ENCODE assay signal across 17 mouse cellular contexts in genomic region chr4:98236006-98236783, GRCm38 (mm10).
DNase-seq lines count a peak whose midpoint lies in the region; ATAC-seq and TF ChIP-seq lines count a peak whose summit lies in the region.
"Had no signal": no experiment of that assay in that cellular context is flagged by ENCODE, and none has a peak within 500 bp of the region (broad histone marks: within the 10 kb centered on the region; RNA-seq: fewer than 3 reads in every experiment).

No protein-coding gene starts in this region.

- peaks cover 19% of the 10 kb centered on the region for H3K4me1 ChIP-seq in limb, embryonic 10.5 days
- H3K4me1 ChIP-seq in lung, postnatal 0 days (ENCODE audit: insufficient read depth, low read depth, low read length) = no peaks in the 10 kb centered on the region
- H3K4me1 ChIP-seq in kidney, embryonic 15.5 days = no peaks in the 10 kb centered on the region
- H3K4me1 ChIP-seq: hindbrain, embryonic 12.5 days had no signal

- no peak for TF ChIP-seq CTCF in lung, postnatal 0 days (IDR thresholded peaks at IDR 0.05)

- no peak overlapping the region for H3K9ac ChIP-seq in lung, postnatal 0 days (replicated peaks; ENCODE audit: low read depth)
- H3K9ac ChIP-seq in kidney, embryonic 15.5 days = no peak overlapping the region
- H3K9ac ChIP-seq: heart, embryonic 12.5 days; hindbrain, embryonic 12.5 days had no signal

- no peaks in the 10 kb centered on the region for H3K9me3 ChIP-seq in limb, embryonic 10.5 days (replicated peaks)
- H3K9me3 ChIP-seq in lung, postnatal 0 days (ENCODE audit: low read length) = no peaks in the 10 kb centered on the region
- no peaks in the 10 kb centered on the region for H3K9me3 ChIP-seq in kidney, embryonic 15.5 days (replicated peaks)
- H3K9me3 ChIP-seq: hindbrain, embryonic 12.5 days had no signal

- peak; percentile 62 to 80 for DNase-seq in lung, adult 18-20 months
- no peak for DNase-seq in lung, postnatal 14 days
- DNase-seq in limb, embryonic 10.5 days (ENCODE audit: low spot score) = no peak
- peak; percentile 90 for DNase-seq in lung, postnatal 0 days (ENCODE audit: low spot score)
- DNase-seq in MN1 (ENCODE audit: low spot score) = no peak
- DNase-seq: cerebellum, adult 11-12 months; embryo, embryonic 11 days; gastrocnemius, postnatal 25 days; kidney, adult 8-10 months; right cerebral cortex, adult 18-20 months; thymus, adult 18-20 months had no signal

- H3K4me3 ChIP-seq in limb, embryonic 10.5 days = no peak overlapping the region
- no peak overlapping the region for H3K4me3 ChIP-seq in lung, postnatal 0 days (ENCODE audit: low read depth, low read length)
- no peak overlapping the region for H3K4me3 ChIP-seq in kidney, embryonic 15.5 days (replicated peaks)
- H3K4me3 ChIP-seq: heart, embryonic 12.5 days; hindbrain, embryonic 12.5 days had no signal

- WGBS in limb, embryonic 10.5 days = 85% methylated on average over 12 of the region's 12 CpGs
- 40% methylated on average over 12 of the region's 12 CpGs for WGBS in lung, postnatal 0 days
- 72% methylated on average over 12 of the region's 12 CpGs for WGBS in kidney, embryonic 15.5 days

- peak; percentile 88 for TF ChIP-seq EP300 in lung, postnatal 0 days (IDR thresholded peaks at IDR 0.05)

- 0 out of 2 replicates have a peak, but pooled peaks cover 4% of the 10 kb centered on the region for H3K36me3 ChIP-seq in limb, embryonic 10.5 days
- no peaks in the 10 kb centered on the region for H3K36me3 ChIP-seq in lung, postnatal 0 days (ENCODE audit: insufficient read depth, low read length)
- H3K36me3 ChIP-seq in kidney, embryonic 15.5 days = no peaks in the 10 kb centered on the region
- H3K36me3 ChIP-seq: heart, embryonic 12.5 days; hindbrain, embryonic 12.5 days had no signal

- H3K27me3 ChIP-seq in limb, embryonic 10.5 days (ENCODE audit: low read depth, poor library complexity, severe bottlenecking) = no peaks in the 10 kb centered on the region
- H3K27me3 ChIP-seq in lung, postnatal 0 days (replicated peaks; ENCODE audit: insufficient read depth, low read length) = no peaks in the 10 kb centered on the region
- no peaks in the 10 kb centered on the region for H3K27me3 ChIP-seq in kidney, embryonic 15.5 days
- H3K27me3 ChIP-seq: heart, embryonic 12.5 days; hindbrain, embryonic 12.5 days; Patski had no signal

- H3K4me2 ChIP-seq in lung, postnatal 0 days (replicated peaks; ENCODE audit: low read depth, low read length) = 0 out of 2 replicates have a peak overlapping the region, but pooled peaks have one; percentile 25
- no peak overlapping the region for H3K4me2 ChIP-seq in kidney, embryonic 15.5 days
- H3K4me2 ChIP-seq: heart, embryonic 12.5 days; hindbrain, embryonic 12.5 days had no signal

- ATAC-seq in lung, postnatal 0 days = peak; percentile 86
- ATAC-seq in kidney, embryonic 15.5 days (replicated peaks; ENCODE audit: low FRiP score) = no peak
- no peak for ATAC-seq in megakaryocyte, adult 5-6 weeks (ENCODE audit: poor library complexity, severe bottlenecking)
- ATAC-seq: Patski had no signal

- H3K27ac ChIP-seq in limb, embryonic 10.5 days = peak overlapping the region; percentile 21; the same call in 1 of the 2 replicates
- peak overlapping the region; percentile 80 for H3K27ac ChIP-seq in lung, postnatal 0 days (ENCODE audit: low read length)
- H3K27ac ChIP-seq in kidney, embryonic 15.5 days = no peak overlapping the region
- H3K27ac ChIP-seq: hindbrain, embryonic 12.5 days; macrophage had no signal

Comparison
In these comparisons a context has a peak if more than half of its experiments do, and no peak if none do; other contexts are left out.
1. DNase-seq: peak in lung, adult 18-20 months (2 of 2) and lung, postnatal 0 days (single experiment); none in lung, postnatal 14 days (single experiment), limb, embryonic 10.5 days (single experiment) and MN1 (single experiment).